9 mouse cellular contexts compared by ENCODE assay signal in genomic region chr2:181415945-181416344, GRCm38 (mm10). TPM values are rescaled to one million over a fixed set of nuclear protein-coding genes. Genes with fewer than 3 reads are reported as not detected.
DNase-seq lines count a peak whose midpoint lies in the region; ATAC-seq and TF ChIP-seq lines count a peak whose summit lies in the region.
"Had no signal": no experiment of that assay in that cellular context is flagged by ENCODE, and none has a peak within 500 bp of the region (broad histone marks: within the 10 kb centered on the region; RNA-seq: fewer than 3 reads in every experiment).

No protein-coding gene starts in this region.

- no peaks in the 10 kb centered on the region for H3K9me3 ChIP-seq in midbrain, postnatal 0 days (ENCODE audit: low read length)
- no peaks in the 10 kb centered on the region for H3K9me3 ChIP-seq in midbrain, embryonic 14.5 days (ENCODE audit: control insufficient read depth, low read length)
- H3K9me3 ChIP-seq in forebrain, embryonic 14.5 days (replicated peaks; ENCODE audit: control insufficient read depth, low read length) = no peaks in the 10 kb centered on the region
- no peaks in the 10 kb centered on the region for H3K9me3 ChIP-seq in forebrain, embryonic 16.5 days (ENCODE audit: control insufficient read depth, low read length)
- H3K9me3 ChIP-seq: midbrain, embryonic 12.5 days had no signal

- no peaks in the 10 kb centered on the region for H3K27me3 ChIP-seq in midbrain, postnatal 0 days (ENCODE audit: insufficient read depth, low read length)
- H3K27me3 ChIP-seq in midbrain, embryonic 14.5 days (ENCODE audit: control insufficient read depth, insufficient read depth, low read length) = no peaks in the 10 kb centered on the region
- no peaks in the 10 kb centered on the region for H3K27me3 ChIP-seq in forebrain, embryonic 14.5 days (replicated peaks; ENCODE audit: control insufficient read depth, insufficient read depth, low read length)
- no peaks in the 10 kb centered on the region for H3K27me3 ChIP-seq in forebrain, embryonic 16.5 days (replicated peaks; ENCODE audit: control insufficient read depth, insufficient read depth, low read length)
- H3K27me3 ChIP-seq: midbrain, embryonic 12.5 days had no signal

- H3K36me3 ChIP-seq in midbrain, postnatal 0 days (ENCODE audit: insufficient read depth, low read length) = 0 out of 2 replicates have a peak, but pooled peaks cover 7% of the 10 kb centered on the region
- H3K36me3 ChIP-seq in midbrain, embryonic 14.5 days (ENCODE audit: control insufficient read depth, insufficient read depth, low read length) = peaks cover 5% of the 10 kb centered on the region; the same call in 1 of the 2 replicates
- no peaks in the 10 kb centered on the region for H3K36me3 ChIP-seq in forebrain, embryonic 14.5 days (ENCODE audit: control insufficient read depth, insufficient read depth, low read length)
- H3K36me3 ChIP-seq in forebrain, embryonic 16.5 days (ENCODE audit: control insufficient read depth, insufficient read depth) = no peaks in the 10 kb centered on the region; the same call in 1 of the 2 replicates
- H3K36me3 ChIP-seq: midbrain, embryonic 12.5 days had no signal

- H3K4me2 ChIP-seq in midbrain, postnatal 0 days (ENCODE audit: low read depth, low read length, poor library complexity, severe bottlenecking) = no peak overlapping the region
- H3K4me2 ChIP-seq in midbrain, embryonic 14.5 days (ENCODE audit: low read length) = no peak overlapping the region
- no peak overlapping the region for H3K4me2 ChIP-seq in forebrain, embryonic 14.5 days (ENCODE audit: low read length)
- no peak overlapping the region for H3K4me2 ChIP-seq in forebrain, embryonic 16.5 days (ENCODE audit: low read length)
- H3K4me2 ChIP-seq: midbrain, embryonic 12.5 days had no signal

- DNase-seq in midbrain, postnatal 0 days (ENCODE audit: low spot score) = peak; percentile 29
- no peak for DNase-seq in midbrain, embryonic 14.5 days
- peak; percentile 82 for DNase-seq in adrenal gland, postnatal 25 days
- DNase-seq in heart, adult 9 months (ENCODE audit: low spot score in 2 of 2) = peak; percentile 24 to 54
- peak; percentile 25 for DNase-seq in lung, postnatal 25 days (ENCODE audit: low spot score)
- DNase-seq in forebrain, embryonic 14.5 days (ENCODE audit: low spot score) = no peak

- H3K4me1 ChIP-seq in midbrain, postnatal 0 days (ENCODE audit: insufficient read depth, low read length) = no peaks in the 10 kb centered on the region
- H3K4me1 ChIP-seq in midbrain, embryonic 14.5 days (ENCODE audit: control insufficient read depth, insufficient read depth, low read length) = no peaks in the 10 kb centered on the region; the same call in 1 of the 2 replicates
- no peaks in the 10 kb centered on the region for H3K4me1 ChIP-seq in forebrain, embryonic 14.5 days (ENCODE audit: control insufficient read depth, insufficient read depth, low read length)
- H3K4me1 ChIP-seq in forebrain, embryonic 16.5 days (replicated peaks; ENCODE audit: control insufficient read depth, insufficient read depth, low read length) = peaks cover 2% of the 10 kb centered on the region; the same call in 1 of the 2 replicates

- no peak overlapping the region for H3K27ac ChIP-seq in midbrain, postnatal 0 days (ENCODE audit: low read depth, low read length)
- no peak overlapping the region for H3K27ac ChIP-seq in midbrain, embryonic 14.5 days (replicated peaks; ENCODE audit: low read depth, low read length)
- no peak overlapping the region for H3K27ac ChIP-seq in forebrain, embryonic 14.5 days (ENCODE audit: low read depth, low read length)
- no peak overlapping the region for H3K27ac ChIP-seq in forebrain, embryonic 16.5 days (ENCODE audit: low read length)
- H3K27ac ChIP-seq: midbrain, embryonic 12.5 days had no signal

- H3K4me3 ChIP-seq in midbrain, postnatal 0 days (ENCODE audit: low read depth, low read length) = no peak overlapping the region
- H3K4me3 ChIP-seq in midbrain, embryonic 14.5 days (replicated peaks; ENCODE audit: low read depth, low read length) = no peak overlapping the region
- H3K4me3 ChIP-seq in forebrain, embryonic 14.5 days (ENCODE audit: low read depth, low read length) = no peak overlapping the region
- no peak overlapping the region for H3K4me3 ChIP-seq in forebrain, embryonic 16.5 days (replicated peaks; ENCODE audit: low read length)
- H3K4me3 ChIP-seq: midbrain, embryonic 12.5 days had no signal

- no peak overlapping the region for H3K9ac ChIP-seq in midbrain, postnatal 0 days (replicated peaks; ENCODE audit: low read length, poor library complexity, severe bottlenecking)
- no peak overlapping the region for H3K9ac ChIP-seq in midbrain, embryonic 14.5 days (replicated peaks; ENCODE audit: low read length)
- no peak overlapping the region for H3K9ac ChIP-seq in forebrain, embryonic 14.5 days (ENCODE audit: low read length)
- no peak overlapping the region for H3K9ac ChIP-seq in forebrain, embryonic 16.5 days (replicated peaks; ENCODE audit: low read depth, low read length)
- H3K9ac ChIP-seq: midbrain, embryonic 12.5 days had no signal

- WGBS in midbrain, postnatal 0 days = 57% methylated on average over 3 of the region's 3 CpGs
- WGBS in midbrain, embryonic 14.5 days = 60% methylated on average over 3 of the region's 3 CpGs
- WGBS in forebrain, embryonic 14.5 days = 55% methylated on average over 3 of the region's 3 CpGs
- WGBS in forebrain, embryonic 16.5 days = 50% methylated on average over 3 of the region's 3 CpGs

- ATAC-seq in midbrain, postnatal 0 days (ENCODE audit: low FRiP score) = no peak
- ATAC-seq in midbrain, embryonic 14.5 days (ENCODE audit: low FRiP score, low TSS enrichment) = no peak
- no peak for ATAC-seq in forebrain, embryonic 14.5 days
- no peak for ATAC-seq in forebrain, embryonic 16.5 days
- no peak for ATAC-seq in megakaryocyte-erythroid progenitor cell, adult 5-6 weeks (replicated peaks; ENCODE audit: low FRiP score, low TSS enrichment, poor library complexity, severe bottlenecking)

- no peak for TF ChIP-seq CTCF in midbrain, postnatal 0 days (IDR thresholded peaks at IDR 0.05)

RNA-seq across cellular contexts. Expression of gene Lime1, which starts 36.1 kb away (rescaled TPM):
- total RNA-seq in midbrain, postnatal 0 days (2014; rRNA removed) = 36.4 and 44.8 TPM in 2 replicates
- 30.3 and 32.4 TPM in 2 replicates for polyA plus RNA-seq in midbrain, postnatal 0 days (2015; fragmentation: Nextera tagmentation; extraction: Ambion mirVana)
- polyA plus RNA-seq in midbrain, embryonic 14.5 days (2014; fragmentation: Nextera tagmentation; extraction: Ambion mirVana) = 43.7 and 50.1 TPM in 2 replicates
- 24.7 and 33.2 TPM in 2 replicates for total RNA-seq in adrenal gland, postnatal 25 days (2021)
- polyA plus RNA-seq in forebrain, embryonic 14.5 days (2014; fragmentation: Nextera tagmentation; extraction: Ambion mirVana) = 27.4 and 30.3 TPM in 2 replicates
- polyA plus RNA-seq in forebrain, embryonic 16.5 days (2015; fragmentation: Nextera tagmentation; extraction: Ambion mirVana) = 52.1 and 61.1 TPM in 2 replicates
- 31.0 and 50.4 TPM in 2 replicates for total RNA-seq in megakaryocyte-erythroid progenitor cell, adult 5-6 weeks (2014; fragmentation: Nextera tagmentation)
- total RNA-seq in megakaryocyte-erythroid progenitor cell, adult 5-6 weeks (2017) = 19.8 and 26.8 TPM in 2 replicates

RNA-seq across cellular contexts. Expression of gene Zbtb46, which starts 43.3 kb away (rescaled TPM):
- total RNA-seq in midbrain, postnatal 0 days (2014; rRNA removed) = 25.8 and 29.8 TPM in 2 replicates
- 16.7 and 18.4 TPM in 2 replicates for polyA plus RNA-seq in midbrain, postnatal 0 days (2015; fragmentation: Nextera tagmentation; extraction: Ambion mirVana)
- 18.8 and 22.2 TPM in 2 replicates for polyA plus RNA-seq in midbrain, embryonic 14.5 days (2014; fragmentation: Nextera tagmentation; extraction: Ambion mirVana)
- total RNA-seq in adrenal gland, postnatal 25 days (2021) = 14.6 and 20.8 TPM in 2 replicates
- 7.6 and 8.6 TPM in 2 replicates for polyA plus RNA-seq in forebrain, embryonic 14.5 days (2014; fragmentation: Nextera tagmentation; extraction: Ambion mirVana)
- polyA plus RNA-seq in forebrain, embryonic 16.5 days (2015; fragmentation: Nextera tagmentation; extraction: Ambion mirVana) = 9.5 and 11.9 TPM in 2 replicates
- 22.8 and 38.7 TPM in 2 replicates for total RNA-seq in megakaryocyte-erythroid progenitor cell, adult 5-6 weeks (2014; fragmentation: Nextera tagmentation)
- 22.3 and 33.5 TPM in 2 replicates for total RNA-seq in megakaryocyte-erythroid progenitor cell, adult 5-6 weeks (2017)

RNA-seq across cellular contexts. Expression of gene Arfrp1, which starts 50.7 kb away (rescaled TPM):
- total RNA-seq in midbrain, postnatal 0 days (2014; rRNA removed) = 25.4 and 27.2 TPM in 2 replicates
- polyA plus RNA-seq in midbrain, postnatal 0 days (2015; fragmentation: Nextera tagmentation; extraction: Ambion mirVana) = 72.1 and 77.1 TPM in 2 replicates
- 65.8 and 76.2 TPM in 2 replicates for polyA plus RNA-seq in midbrain, embryonic 14.5 days (2014; fragmentation: Nextera tagmentation; extraction: Ambion mirVana)
- 40.8 and 49.7 TPM in 2 replicates for total RNA-seq in adrenal gland, postnatal 25 days (2021)
- 58.6 and 63.5 TPM in 2 replicates for polyA plus RNA-seq in forebrain, embryonic 14.5 days (2014; fragmentation: Nextera tagmentation; extraction: Ambion mirVana)
- polyA plus RNA-seq in forebrain, embryonic 16.5 days (2015; fragmentation: Nextera tagmentation; extraction: Ambion mirVana) = 93.7 and 107 TPM in 2 replicates
- 53.3 and 66.5 TPM in 2 replicates for total RNA-seq in megakaryocyte-erythroid progenitor cell, adult 5-6 weeks (2014; fragmentation: Nextera tagmentation)
- 52.8 and 72.9 TPM in 2 replicates for total RNA-seq in megakaryocyte-erythroid progenitor cell, adult 5-6 weeks (2017)

RNA-seq across cellular contexts. Expression of gene Zgpat, which starts 51.2 kb away (rescaled TPM):
- 79.2 and 102 TPM in 2 replicates for total RNA-seq in midbrain, postnatal 0 days (2014; rRNA removed)
- 44.3 and 48.8 TPM in 2 replicates for polyA plus RNA-seq in midbrain, postnatal 0 days (2015; fragmentation: Nextera tagmentation; extraction: Ambion mirVana)
- polyA plus RNA-seq in midbrain, embryonic 14.5 days (2014; fragmentation: Nextera tagmentation; extraction: Ambion mirVana) = 65.0 and 67.7 TPM in 2 replicates
- total RNA-seq in adrenal gland, postnatal 25 days (2021) = 51.2 and 61.6 TPM in 2 replicates
- polyA plus RNA-seq in forebrain, embryonic 14.5 days (2014; fragmentation: Nextera tagmentation; extraction: Ambion mirVana) = 44.6 and 55.6 TPM in 2 replicates
- 81.6 and 91.5 TPM in 2 replicates for polyA plus RNA-seq in forebrain, embryonic 16.5 days (2015; fragmentation: Nextera tagmentation; extraction: Ambion mirVana)
- 20.3 and 25.2 TPM in 2 replicates for total RNA-seq in megakaryocyte-erythroid progenitor cell, adult 5-6 weeks (2014; fragmentation: Nextera tagmentation)
- total RNA-seq in megakaryocyte-erythroid progenitor cell, adult 5-6 weeks (2017) = 26.2 and 45.0 TPM in 2 replicates

Comparison
In these comparisons a context has a peak if more than half of its experiments do, and no peak if none do; other contexts are left out.
1. DNase-seq: peak in midbrain, postnatal 0 days (single experiment), adrenal gland, postnatal 25 days (single experiment), heart, adult 9 months (2 of 2) and lung, postnatal 25 days (single experiment); none in midbrain, embryonic 14.5 days (single experiment) and forebrain, embryonic 14.5 days (single experiment).